Mouse (Mus musculus): ENCODE data around the gene Igf2bp2.

Igf2bp2 gene

DNA sequence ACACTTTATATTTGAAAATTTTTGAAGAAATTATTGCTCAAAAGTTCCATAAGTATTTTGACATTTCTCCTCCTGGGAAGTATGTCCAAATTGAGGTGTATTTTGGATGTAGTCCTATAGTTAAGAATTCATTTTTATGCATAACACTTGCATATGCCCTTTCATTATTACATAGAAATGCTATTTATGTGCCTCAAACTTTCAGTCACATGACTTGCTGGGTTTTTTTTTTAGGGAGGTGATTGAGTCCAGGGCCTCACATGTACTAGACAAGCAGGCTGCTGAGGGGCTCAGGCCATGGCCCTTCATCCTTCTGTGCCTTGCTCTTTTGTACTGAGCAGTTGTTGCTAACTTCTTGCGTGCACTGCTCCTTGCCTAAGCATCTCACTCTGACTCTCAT is 123.1 kb downstream of the Igf2bp2 start:
- H3K4me1 ChIP-seq (replicated peaks; ENCODE audit: low read depth, low read length): no peaks in the 10 kb centered on the region
- H3K27me3 ChIP-seq (ENCODE audit: insufficient read depth, low read length): no peaks in the 10 kb centered on the region
- TF ChIP-seq CTCF (conservative IDR thresholded peaks at IDR 0.05; ENCODE audit: low read length): no peak
- TF ChIP-seq NANOG (IDR thresholded peaks at IDR 0.05; ENCODE audit: borderline replicate concordance, low read length): no peak
- TF ChIP-seq POU5F1 (IDR thresholded peaks at IDR 0.05; ENCODE audit: borderline replicate concordance, low read length): no peak
- H3K4me3 ChIP-seq (replicated peaks; ENCODE audit: low read length): no peak overlapping the region
- H3K36me3 ChIP-seq (ENCODE audit: insufficient read depth, low read length): peaks cover 91% of the 10 kb centered on the region
- peaks cover 31% of the 10 kb centered on the region for H3K9me3 ChIP-seq (ENCODE audit: low read length)

DNA sequence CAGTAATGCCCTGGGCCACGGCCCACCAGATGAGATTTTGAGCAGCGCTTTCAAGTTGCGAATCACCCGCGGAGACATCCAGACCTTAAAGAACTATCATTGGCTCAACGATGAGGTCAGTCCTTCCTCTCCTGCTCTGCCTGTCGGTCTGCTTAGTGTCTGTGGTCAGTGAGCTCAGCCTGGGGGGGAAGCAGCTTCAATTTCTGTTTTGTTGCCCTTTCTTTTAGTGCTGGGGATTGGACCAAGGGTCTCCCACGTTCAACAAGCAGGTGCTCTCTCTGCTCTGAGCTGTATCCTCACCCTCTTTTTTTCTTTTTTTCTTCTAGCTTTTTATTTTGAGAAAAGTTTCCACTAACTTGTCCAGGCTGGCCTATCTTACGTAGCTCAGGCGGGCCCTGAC is 124.5 kb downstream of the Igf2bp2 start:
- Histone ChIP-seq H3K4me3 (replicated peaks; ENCODE audit: low read length) (no peak overlapping the region), H3K27me3 (ENCODE audit: insufficient read depth, low read length) (no peaks in the 10 kb centered on the region), H3K36me3 (ENCODE audit: insufficient read depth, low read length) (peaks cover 78% of the 10 kb centered on the region), H3K9me3 (ENCODE audit: low read length) (peaks cover 33% of the 10 kb centered on the region), H3K4me1 (replicated peaks; ENCODE audit: low read depth, low read length) (no peaks in the 10 kb centered on the region)
- TF ChIP-seq POU5F1 (IDR thresholded peaks at IDR 0.05; ENCODE audit: borderline replicate concordance, low read length) (no peak), CTCF (conservative IDR thresholded peaks at IDR 0.05; ENCODE audit: low read length) (no peak), NANOG (IDR thresholded peaks at IDR 0.05; ENCODE audit: borderline replicate concordance, low read length) (no peak)

DNA sequence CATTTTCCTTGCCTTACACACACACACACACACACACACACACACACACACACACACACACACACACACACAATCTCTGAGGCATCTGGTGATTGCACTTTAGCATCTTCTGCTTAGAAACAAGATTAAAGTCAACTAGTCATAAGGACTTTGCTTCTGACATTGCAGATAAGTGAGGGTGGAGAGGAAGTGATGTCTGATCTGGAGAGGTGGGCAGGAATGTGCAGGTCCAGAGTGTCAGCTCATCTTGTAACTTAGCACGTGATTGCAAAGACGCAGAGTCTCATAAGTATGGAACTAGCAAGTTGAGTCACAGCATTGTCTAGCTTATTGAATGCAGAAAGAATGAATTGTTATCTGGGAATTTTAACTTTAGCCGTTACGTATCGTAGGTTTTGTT is 135.6 kb downstream of the Igf2bp2 start:
- Histone ChIP-seq H3K27me3 (ENCODE audit: insufficient read depth, low read length) (no peaks in the 10 kb centered on the region), H3K9me3 (ENCODE audit: low read length) (peaks cover 26% of the 10 kb centered on the region), H3K4me3 (replicated peaks; ENCODE audit: low read length) (no peak overlapping the region), H3K36me3 (ENCODE audit: insufficient read depth, low read length) (peaks cover 99% of the 10 kb centered on the region), H3K4me1 (replicated peaks; ENCODE audit: low read depth, low read length) (peaks cover 7% of the 10 kb centered on the region; the same call in 1 of the 2 replicates)
- TF ChIP-seq NANOG (IDR thresholded peaks at IDR 0.05; ENCODE audit: borderline replicate concordance, low read length) (no peak), POU5F1 (IDR thresholded peaks at IDR 0.05; ENCODE audit: borderline replicate concordance, low read length) (no peak), CTCF (conservative IDR thresholded peaks at IDR 0.05; ENCODE audit: low read length) (no peak)

DNA sequence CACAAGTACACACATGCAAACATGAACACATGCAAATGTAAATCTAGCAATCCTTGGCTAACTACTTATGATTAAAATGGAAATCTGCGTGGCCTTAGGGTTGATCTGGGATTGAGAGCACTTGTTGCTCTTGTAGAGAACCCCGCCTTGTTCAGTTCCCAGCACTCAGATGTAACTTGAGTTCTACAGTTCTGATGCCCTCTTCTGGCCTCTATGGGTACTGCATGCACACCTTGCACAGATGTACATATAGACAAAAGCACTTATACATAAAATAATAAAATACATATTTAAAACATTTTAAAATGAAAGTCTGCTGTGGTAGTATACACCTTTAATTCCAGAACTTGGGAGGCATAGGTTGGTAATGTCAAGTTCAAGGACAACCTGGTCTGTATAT is 141.0 kb downstream of the Igf2bp2 start:
- Histone ChIP-seq H3K4me1 (replicated peaks; ENCODE audit: low read depth, low read length) (0 out of 2 replicates have a peak, but pooled peaks cover 3% of the 10 kb centered on the region), H3K9me3 (ENCODE audit: low read length) (peaks cover 6% of the 10 kb centered on the region; the same call in 1 of the 2 replicates), H3K4me3 (replicated peaks; ENCODE audit: low read length) (no peak overlapping the region), H3K27me3 (ENCODE audit: insufficient read depth, low read length) (no peaks in the 10 kb centered on the region), H3K36me3 (ENCODE audit: insufficient read depth, low read length) (peaks cover 86% of the 10 kb centered on the region)
- TF ChIP-seq POU5F1 (IDR thresholded peaks at IDR 0.05; ENCODE audit: borderline replicate concordance, low read length) (no peak), CTCF (conservative IDR thresholded peaks at IDR 0.05; ENCODE audit: low read length) (peak; percentile 68), NANOG (IDR thresholded peaks at IDR 0.05; ENCODE audit: borderline replicate concordance, low read length) (no peak)

DNA sequence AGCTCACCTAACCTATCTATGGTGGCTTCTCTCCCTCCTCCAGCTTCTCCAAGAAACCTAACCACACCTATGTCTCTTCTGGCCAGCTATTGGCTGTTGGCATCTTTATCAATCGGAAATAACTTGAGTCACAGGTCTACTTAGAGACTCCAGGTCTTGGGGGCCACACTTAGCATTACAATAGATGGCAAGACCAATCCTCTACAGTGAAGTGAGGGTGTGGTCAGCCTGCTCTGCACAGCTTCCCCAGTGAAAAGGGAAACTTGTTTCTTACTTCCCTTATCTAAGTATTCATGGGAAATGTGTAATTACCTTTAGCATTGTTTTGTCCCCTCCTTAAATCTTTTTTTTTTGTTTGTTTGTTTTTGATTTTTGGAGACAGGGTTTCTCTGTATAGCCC is 147.5 kb downstream of the Igf2bp2 start:
- H3K4me3 ChIP-seq (replicated peaks; ENCODE audit: low read length): no peak overlapping the region
- H3K27me3 ChIP-seq (ENCODE audit: insufficient read depth, low read length): no peaks in the 10 kb centered on the region
- H3K9me3 ChIP-seq (ENCODE audit: low read length): no peaks in the 10 kb centered on the region
- H3K36me3 ChIP-seq (ENCODE audit: insufficient read depth, low read length): peaks cover 71% of the 10 kb centered on the region
- H3K4me1 ChIP-seq (replicated peaks; ENCODE audit: low read depth, low read length): peaks cover 62% of the 10 kb centered on the region
- peak; percentile 45; the same call in 1 of the 2 replicates for TF ChIP-seq POU5F1 (IDR thresholded peaks at IDR 0.05; ENCODE audit: borderline replicate concordance, low read length)
- no peak for TF ChIP-seq NANOG (IDR thresholded peaks at IDR 0.05; ENCODE audit: borderline replicate concordance, low read length)

DNA sequence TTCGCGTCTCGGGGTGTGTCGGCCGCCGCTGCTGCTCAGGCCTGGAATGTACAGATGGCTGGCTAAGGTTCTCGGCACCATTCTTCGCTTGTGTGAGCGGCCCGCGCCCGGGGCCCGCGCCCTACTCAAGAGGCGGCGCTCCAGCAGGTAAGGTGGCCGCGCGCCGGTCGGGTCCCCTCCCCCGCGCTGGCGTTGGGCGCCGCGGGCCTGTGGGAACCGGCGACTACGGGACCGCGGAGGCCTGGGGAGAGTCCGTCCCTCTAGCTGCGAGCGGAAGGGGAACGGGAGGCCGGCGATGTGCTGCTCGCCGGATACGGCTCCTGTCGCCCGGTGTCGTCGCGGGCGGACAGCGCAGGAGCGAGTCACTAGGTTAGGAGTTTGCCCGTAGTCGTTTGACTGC is 153.5 kb downstream of the Igf2bp2 start:
- peak overlapping the region; percentile 99 for H3K4me3 ChIP-seq (replicated peaks; ENCODE audit: low read length)
- H3K36me3 ChIP-seq (ENCODE audit: insufficient read depth, low read length): peaks cover 27% of the 10 kb centered on the region
- no peaks in the 10 kb centered on the region for H3K9me3 ChIP-seq (ENCODE audit: low read length)
- peaks cover 53% of the 10 kb centered on the region for H3K4me1 ChIP-seq (replicated peaks; ENCODE audit: low read depth, low read length)
- TF ChIP-seq CTCF (conservative IDR thresholded peaks at IDR 0.05; ENCODE audit: low read length) (no peak), POU5F1 (IDR thresholded peaks at IDR 0.05; ENCODE audit: borderline replicate concordance, low read length) (no peak), NANOG (IDR thresholded peaks at IDR 0.05; ENCODE audit: borderline replicate concordance, low read length) (no peak)
- no peaks in the 10 kb centered on the region; the same call in 1 of the 2 replicates for H3K27me3 ChIP-seq (ENCODE audit: insufficient read depth, low read length)

DNA sequence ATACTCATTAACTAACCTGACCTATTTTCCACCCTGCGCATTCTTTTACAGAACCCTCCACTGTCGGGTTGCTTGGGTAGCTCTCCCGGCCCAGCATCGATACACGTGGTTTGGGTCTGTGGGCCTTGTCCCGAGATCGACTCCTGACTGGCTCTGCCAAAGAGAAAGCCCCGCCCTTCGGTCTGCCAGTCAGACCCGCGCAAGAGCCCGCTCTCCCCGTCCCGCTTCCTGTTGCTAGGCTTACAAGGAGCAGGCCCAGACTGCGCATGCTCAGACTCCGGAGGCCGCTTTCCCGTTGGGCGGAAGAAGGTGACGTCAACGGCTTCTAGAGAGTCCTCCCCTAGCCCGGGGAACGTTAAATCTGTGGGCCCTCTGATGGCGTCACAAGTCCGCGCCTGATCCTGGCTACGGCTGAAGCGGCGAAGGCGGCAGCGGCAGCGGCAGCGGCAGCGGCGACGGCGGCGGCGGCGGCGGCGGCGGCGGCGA is 154.0 kb downstream of the Igf2bp2 start, which contains the start of gene Senp2:
Gene Senp2 (plus strand): TSS at position 386 of the 486 bp plus-strand sequence.
- H3K4me1 ChIP-seq (replicated peaks; ENCODE audit: low read depth, low read length): peaks cover 50% of the 10 kb centered on the region
- H3K36me3 ChIP-seq (ENCODE audit: insufficient read depth, low read length): peaks cover 27% of the 10 kb centered on the region
- H3K27me3 ChIP-seq (ENCODE audit: insufficient read depth, low read length): no peaks in the 10 kb centered on the region; the same call in 1 of the 2 replicates
- peak within 1 kb of the TSS; percentile 99 for H3K4me3 ChIP-seq (replicated peaks; ENCODE audit: low read length)
- TF ChIP-seq CTCF (conservative IDR thresholded peaks at IDR 0.05; ENCODE audit: low read length) (no peak), NANOG (IDR thresholded peaks at IDR 0.05; ENCODE audit: borderline replicate concordance, low read length) (no peak)
- H3K9me3 ChIP-seq (ENCODE audit: low read length): no peaks in the 10 kb centered on the region
